9 mouse cellular contexts compared by ENCODE assay signal in the genomic region with DNA sequence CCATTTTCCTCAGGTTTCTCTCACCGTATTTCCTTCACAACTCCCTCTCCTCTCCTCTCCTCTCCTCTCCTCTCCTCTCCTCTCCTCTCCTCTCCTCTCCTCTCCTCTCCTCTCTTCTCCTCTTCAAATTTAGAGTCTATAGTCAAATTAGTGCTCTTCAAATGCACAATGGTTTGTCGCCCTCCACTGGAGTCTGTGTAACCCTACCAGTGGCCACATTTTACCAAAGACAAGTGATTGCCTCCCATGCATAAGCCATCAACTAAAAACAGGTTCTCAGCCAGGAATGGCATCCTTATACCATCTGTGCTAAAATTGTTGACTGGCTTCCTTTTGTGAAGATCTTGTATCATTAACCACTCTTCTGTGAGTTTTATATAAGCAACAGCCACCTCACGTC.
DNase-seq lines count a peak whose midpoint lies in the region; ATAC-seq lines count a peak whose summit lies in the region.
"Had no signal": no experiment of that assay in that cellular context is flagged by ENCODE, and none has a peak within 500 bp of the region (broad histone marks: within the 10 kb centered on the region; RNA-seq: fewer than 3 reads in every experiment).

No protein-coding gene starts in this region.

- ATAC-seq in midbrain, embryonic 11.5 days (ENCODE audit: low FRiP score) = no peak

- no peak overlapping the region for H3K4me2 ChIP-seq in midbrain, embryonic 11.5 days

- H3K4me1 ChIP-seq in heart, embryonic 10.5 days = no peaks in the 10 kb centered on the region
- H3K4me1 ChIP-seq in midbrain, embryonic 11.5 days (ENCODE audit: control insufficient read depth, insufficient read depth, low read length) = no peaks in the 10 kb centered on the region

- intact Hi-C loops in heart, postnatal 14 days (cut with DNase I) = loop anchor here (10.0 kb wide), 1 partner anchor 191 kb away; no protein-coding TSS in a partner anchor

- H3K4me3 ChIP-seq in heart, embryonic 10.5 days = no peak overlapping the region
- H3K4me3 ChIP-seq in midbrain, embryonic 11.5 days (ENCODE audit: low read depth, low read length) = no peak overlapping the region

- no peak overlapping the region for H3K9ac ChIP-seq in midbrain, embryonic 11.5 days (ENCODE audit: low read length)

- H3K27ac ChIP-seq in heart, embryonic 10.5 days = no peak overlapping the region
- H3K27ac ChIP-seq in midbrain, embryonic 11.5 days (ENCODE audit: low read depth, low read length) = no peak overlapping the region

- peak; percentile 25 to 32 for DNase-seq in heart, postnatal 14 days
- no peak for DNase-seq in heart, embryonic 10.5 days (ENCODE audit: low spot score)
- peak; percentile 12 for DNase-seq in retina, embryonic 14.5 days (ENCODE audit: low spot score)
- no peak for DNase-seq in retina, postnatal 1 day
- peak; percentile 4 for DNase-seq in layer of hippocampus, adult 9-10 months (ENCODE audit: low spot score)
- peak; percentile 9 for DNase-seq in right cerebral cortex, postnatal 25 days
- no peak for DNase-seq in midbrain, embryonic 11.5 days (ENCODE audit: low spot score, missing footprints)
- DNase-seq in cerebellum, adult 9-11 months = no peak
- DNase-seq: thymus, postnatal 25 days had no signal

- no peaks in the 10 kb centered on the region for H3K27me3 ChIP-seq in heart, embryonic 10.5 days (ENCODE audit: insufficient read depth, poor library complexity, severe bottlenecking)
- H3K27me3 ChIP-seq in midbrain, embryonic 11.5 days (ENCODE audit: control insufficient read depth, insufficient read depth, low read length) = no peaks in the 10 kb centered on the region

- 79% methylated on average over 3 of the region's 3 CpGs for WGBS in heart, embryonic 10.5 days
- 84% methylated on average over 3 of the region's 3 CpGs for WGBS in midbrain, embryonic 11.5 days

- H3K9me3 ChIP-seq in heart, embryonic 10.5 days = no peaks in the 10 kb centered on the region; the same call in 1 of the 2 replicates
- no peaks in the 10 kb centered on the region; the same call in 1 of the 2 replicates for H3K9me3 ChIP-seq in midbrain, embryonic 11.5 days (ENCODE audit: control insufficient read depth, low read length)

- H3K36me3 ChIP-seq in heart, embryonic 10.5 days = no peaks in the 10 kb centered on the region
- H3K36me3 ChIP-seq in midbrain, embryonic 11.5 days (ENCODE audit: control insufficient read depth, insufficient read depth, low read length) = no peaks in the 10 kb centered on the region

Comparison
In these comparisons a context has a peak if more than half of its experiments do, and no peak if none do; other contexts are left out.
1. DNase-seq: peak in heart, postnatal 14 days (2 of 2), retina, embryonic 14.5 days (single experiment), layer of hippocampus, adult 9-10 months (single experiment) and right cerebral cortex, postnatal 25 days (single experiment); none in heart, embryonic 10.5 days (single experiment), retina, postnatal 1 day (single experiment), midbrain, embryonic 11.5 days (single experiment) and cerebellum, adult 9-11 months (single experiment).